Mouse (Mus musculus) liver, postnatal 0 days (tissue): ENCODE measurements around the gene Syngap1. TPM values are rescaled to one million over a fixed set of nuclear protein-coding genes. Genes with fewer than 3 reads are reported as not detected.
"Not testable (repeated sequence)": the region's sequence is repeated elsewhere in the genome, so short reads cannot be mapped to it uniquely, and the experiment has no call there.

Experiments
- ATAC-seq: fragments of 200-750 bp; cut with Nextera tagmentation; 2 replicates; pipeline ENCODE4 v1.8.0; 2017; ENCODE audit warnings: mild to moderate bottlenecking, moderate library complexity
- DNase-seq: peaks from one replicate; pipeline ENCODE4 v3.0.0-alpha.2; 2016
- H3K27ac ChIP-seq: fragments of 300-500 bp; sonication (generic); 2 replicates; pipeline ENCODE4 v1.5.1; 2014; ENCODE audit warnings: antibody characterized with exemption, moderate library complexity, mild to moderate bottlenecking, low read depth
- H3K27me3 ChIP-seq: fragments of 300-500 bp; sonication (generic); 2 replicates; pipeline ENCODE4 v1.6.1; 2014; ENCODE audit warnings: low read length, control low read depth, mixed read lengths; ENCODE audit not compliant: insufficient read depth
- H3K36me3 ChIP-seq: fragments of 300-500 bp; sonication (generic); replicated peaks from 2 replicates; pipeline ENCODE4 v1.6.1; 2014; ENCODE audit warnings: mild to moderate bottlenecking, control low read depth, low read length, moderate library complexity, mixed read lengths; ENCODE audit not compliant: insufficient read depth
- H3K4me1 ChIP-seq: fragments of 300-500 bp; sonication (generic); 2 replicates; pipeline ENCODE4 v1.6.1; 2014; ENCODE audit warnings: antibody characterized with exemption, mild to moderate bottlenecking, control low read depth; ENCODE audit not compliant: insufficient read depth
- H3K4me2 ChIP-seq: fragments of 300-500 bp; sonication (generic); 2 replicates; pipeline ENCODE4 v1.6.1; 2014; ENCODE audit warnings: low read depth, mild to moderate bottlenecking, low read length, moderate library complexity, mixed read lengths
- H3K4me3 ChIP-seq: fragments of 300-500 bp; sonication (generic); 2 replicates; pipeline ENCODE4 v1.5.1; 2014; ENCODE audit warnings: low read depth, low read length
- H3K9ac ChIP-seq: fragments of 300-500 bp; sonication (generic); replicated peaks from 2 replicates; pipeline ENCODE4 v1.6.1; 2014; ENCODE audit warnings: mild to moderate bottlenecking, moderate library complexity
- H3K9me3 ChIP-seq: fragments of 300-500 bp; sonication (generic); 2 replicates; pipeline ENCODE4 v1.6.1; 2016; ENCODE audit warnings: mild to moderate bottlenecking, control low read depth, low read length, mixed read lengths
- CTCF ChIP-seq: sonication (generic); IDR thresholded peaks from 2 replicates; pipeline ENCODE4 v1.5.1; 2016; ENCODE audit warnings: antibody characterized with exemption, low read depth
- EP300 ChIP-seq: IDR thresholded peaks from 2 replicates; pipeline ENCODE4 v1.6.1; 2016; ENCODE audit warnings: antibody characterized with exemption, low read depth, mild to moderate bottlenecking
- WGBS: fragments of 180-500 bp; shearing (Covaris S2); extraction: QIAGEN DNeasy Blood & Tissue Kit; methylation state at CpG from one replicate; pipeline ENCODE4 v1.1.7; 2014; ENCODE audit not compliant: insufficient replicate concordance; 5-methylcytosine and 5-hydroxymethylcytosine counted together
- polyA plus RNA-seq: library from polyadenylated mRNA; unstranded; fragments of >200 nt; fragmentation: Nextera tagmentation; extraction: Ambion mirVana; gene quantifications from 2 replicates; pipeline ENCODE4 v1.2.1, GENCODE M21; 2015

Syngap1 gene
- polyA plus RNA-seq, 1 experiment from 2014 or later, result 0.33 TPM

- peaks cover 22% of the 10 kb centered on the region for H3K36me3 ChIP-seq
- not testable (repeated sequence) for H3K27me3 ChIP-seq, ATAC-seq, H3K4me3 ChIP-seq, H3K9me3 ChIP-seq, H3K4me2 ChIP-seq, H3K27ac ChIP-seq, H3K9ac ChIP-seq
- 64% methylated on average over 7 of the region's 7 CpGs for WGBS
- peak; percentile 66 for DNase-seq
- TF ChIP-seq CTCF, result peak; percentile 71
- H3K4me1 ChIP-seq, result peaks cover 17% of the 10 kb centered on the region
Observed at GRCm38 (mm10) chr17:26931795-26932194, 9.3 kb upstream of the Syngap1 start.

- peaks cover 22% of the 10 kb centered on the region for H3K4me1 ChIP-seq
- H3K27me3 ChIP-seq, result no peaks in the 10 kb centered on the region
- peak within 1 kb of the TSS; percentile 74 for H3K4me3 ChIP-seq
- ATAC-seq, result peak; percentile 96
- peak within 1 kb of the TSS; percentile 83 for H3K9ac ChIP-seq
- WGBS, result under 1% methylated on average over 26 of the region's 43 CpGs
- H3K9me3 ChIP-seq, result no peaks in the 10 kb centered on the region
- peak; percentile 99 for DNase-seq
- H3K27ac ChIP-seq, result peak within 1 kb of the TSS; percentile 68
- peak within 1 kb of the TSS; percentile 89 for H3K4me2 ChIP-seq
- H3K36me3 ChIP-seq, result peaks cover 27% of the 10 kb centered on the region
- TF ChIP-seq CTCF, result no peak; the same call in none of the 2 replicates
- TF ChIP-seq EP300, result no peak
Observed at GRCm38 (mm10) chr17:26932839-26933398, 8.1 kb upstream of the Syngap1 start, which contains the start of gene Phf1. Gene Phf1 (plus strand): TSS chr17:26933052.

- Histone ChIP-seq H3K36me3 (peaks cover 27% of the 10 kb centered on the region), H3K4me2 (peak overlapping the region; percentile 89), H3K4me1 (peaks cover 27% of the 10 kb centered on the region), H3K9ac (peak overlapping the region; percentile 83), H3K4me3 (peak overlapping the region; percentile 74), H3K27me3 (no peaks in the 10 kb centered on the region), H3K9me3 (no peaks in the 10 kb centered on the region), H3K27ac (peak overlapping the region; percentile 68)
- no peak; the same call in 1 of the 2 replicates for ATAC-seq
- no peak for TF ChIP-seq CTCF
- no peak for TF ChIP-seq EP300
- WGBS, result 5% methylated on average over 13 of the region's 13 CpGs
- DNase-seq, result no peak
Observed at GRCm38 (mm10) chr17:26933419-26933818, 7.6 kb upstream of the Syngap1 start.

- Histone ChIP-seq H3K36me3 (peaks cover 21% of the 10 kb centered on the region), H3K9ac (peak overlapping the region; percentile 83), H3K9me3 (no peaks in the 10 kb centered on the region), H3K4me1 (peaks cover 28% of the 10 kb centered on the region), H3K27ac (no peak overlapping the region), H3K4me2 (peak overlapping the region; percentile 89), H3K4me3 (peak overlapping the region; percentile 74), H3K27me3 (no peaks in the 10 kb centered on the region)
- DNase-seq (no peak), ATAC-seq (no peak)
- WGBS, result 76% methylated on average over 16 of the region's 16 CpGs
- no peak for TF ChIP-seq EP300
- TF ChIP-seq CTCF, result no peak
Observed at GRCm38 (mm10) chr17:26933885-26934827, 6.9 kb upstream of the Syngap1 start.

- H3K9ac ChIP-seq, result no peak overlapping the region
- ATAC-seq, result no peak
- DNase-seq, result no peak
- H3K36me3 ChIP-seq, result peaks cover 20% of the 10 kb centered on the region
- 93% methylated on average over 9 of the region's 9 CpGs for WGBS
- H3K9me3 ChIP-seq, result no peaks in the 10 kb centered on the region
- no peaks in the 10 kb centered on the region for H3K27me3 ChIP-seq
- no peak for TF ChIP-seq CTCF
- TF ChIP-seq EP300, result no peak
- no peak overlapping the region for H3K27ac ChIP-seq
- H3K4me1 ChIP-seq, result peaks cover 30% of the 10 kb centered on the region
- no peak overlapping the region for H3K4me2 ChIP-seq
- no peak overlapping the region for H3K4me3 ChIP-seq
Observed at GRCm38 (mm10) chr17:26935027-26935426, 6.0 kb upstream of the Syngap1 start.

- TF ChIP-seq CTCF, result no peak
- TF ChIP-seq EP300, result no peak
- Histone ChIP-seq H3K9me3 (no peaks in the 10 kb centered on the region), H3K9ac (no peak overlapping the region), H3K4me2 (no peak overlapping the region), H3K27me3 (no peaks in the 10 kb centered on the region), H3K4me3 (no peak overlapping the region), H3K4me1 (peaks cover 41% of the 10 kb centered on the region), H3K36me3 (peaks cover 20% of the 10 kb centered on the region), H3K27ac (no peak overlapping the region)
- DNase-seq (peak; percentile 14), ATAC-seq (no peak)
- WGBS, result 89% methylated on average over 12 of the region's 12 CpGs
Observed at GRCm38 (mm10) chr17:26936453-26936852, 4.6 kb upstream of the Syngap1 start.
